Comparison of ENCODE assay signal across 19 mouse cellular contexts in the genomic region with DNA sequence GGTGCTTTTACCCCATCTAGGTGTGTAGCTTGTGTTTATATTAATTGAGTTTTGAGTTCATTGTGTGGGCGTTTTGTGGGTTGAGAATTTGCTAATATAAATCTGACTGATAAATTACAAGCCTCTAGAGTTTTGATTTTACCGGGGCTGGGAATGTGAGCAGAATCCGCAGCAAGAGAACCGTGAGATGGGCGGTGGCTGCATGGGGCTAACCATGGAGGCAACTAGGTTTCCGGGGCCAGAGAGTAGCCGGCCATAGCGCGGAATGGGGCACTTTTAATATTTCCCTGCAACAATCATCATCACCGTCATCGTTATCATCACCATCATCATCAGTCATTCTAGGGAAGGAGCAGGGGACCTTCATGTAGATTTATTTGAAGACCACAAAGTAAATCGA.
"Had no signal": no experiment of that assay in that cellular context is flagged by ENCODE, and none has a peak within 500 bp of the region (broad histone marks: within the 10 kb centered on the region; RNA-seq: fewer than 3 reads in every experiment).

No protein-coding gene starts in this region.

- H3K4me3 ChIP-seq: gastrocnemius, adult 2 months; heart, embryonic 12.5 days; hindbrain, embryonic 10.5 days; hindbrain, embryonic 12.5 days; intestine, embryonic 15.5 days; layer of hippocampus, adult 2 months; left cerebral cortex, adult 2 months; limb, embryonic 10.5 days; limb, embryonic 12.5 days had no signal

- H3K9ac ChIP-seq: heart, embryonic 12.5 days; hindbrain, embryonic 12.5 days; hindbrain, embryonic 14.5 days; intestine, embryonic 15.5 days; limb, embryonic 12.5 days had no signal

- H3K27ac ChIP-seq: gastrocnemius, adult 2 months; hindbrain, embryonic 10.5 days; hindbrain, embryonic 12.5 days; hindbrain, embryonic 14.5 days; intestine, embryonic 15.5 days; layer of hippocampus, adult 2 months; left cerebral cortex, adult 2 months; limb, embryonic 10.5 days; limb, embryonic 12.5 days had no signal

- DNase-seq: gastrocnemius, adult 2 months; gastrocnemius, postnatal 25 days; heart, postnatal 10 days; heart, postnatal 4 days; kidney, adult 18-20 months; kidney, adult 8-10 months; kidney, postnatal 10 days; kidney, postnatal 25 days; kidney, postnatal 4 days; liver had no signal

- H3K4me1 ChIP-seq: heart, embryonic 12.5 days; hindbrain, embryonic 10.5 days; hindbrain, embryonic 12.5 days; intestine, embryonic 15.5 days; limb, embryonic 10.5 days; limb, embryonic 12.5 days had no signal

- H3K36me3 ChIP-seq: heart, embryonic 12.5 days; hindbrain, embryonic 10.5 days; hindbrain, embryonic 12.5 days; intestine, embryonic 15.5 days; limb, embryonic 10.5 days; limb, embryonic 12.5 days had no signal

- H3K9me3 ChIP-seq: intestine, embryonic 15.5 days; limb, embryonic 10.5 days; limb, embryonic 12.5 days had no signal

- H3K27me3 ChIP-seq: heart, embryonic 12.5 days; hindbrain, embryonic 12.5 days; intestine, embryonic 15.5 days had no signal
